Mouse (Mus musculus) ovary, postnatal 14 days (tissue): ENCODE data around the gene Gm6040.

Source experiments
- DNase-seq: peaks from one replicate; pipeline ENCODE4 v3.0.0; 2022; ENCODE audit warnings: low spot score

Gene Gm6040

DNA sequence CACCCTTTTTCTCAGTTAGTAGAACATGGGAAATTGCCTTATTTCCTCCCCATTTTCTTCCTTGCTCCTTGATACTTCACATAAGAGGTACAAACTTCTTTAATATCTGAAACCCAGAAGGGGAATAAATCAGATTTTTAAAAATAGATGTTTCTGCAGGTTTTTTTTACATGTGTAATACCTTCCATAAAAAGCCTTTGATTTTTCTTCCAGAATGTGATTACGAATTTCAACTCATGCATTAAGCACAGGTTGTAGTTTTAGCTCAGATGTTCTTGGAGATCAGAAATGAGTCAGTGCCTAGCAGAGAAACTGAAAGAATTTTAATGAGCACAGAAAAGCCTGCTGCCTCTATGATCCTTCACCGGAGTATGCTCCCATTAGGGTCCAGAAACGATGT is at the start of gene Gm6040:
TSS of gene Gm6040 (minus strand) at position 101 of the 400 bp plus-strand sequence.
- DNase-seq, result no peak

DNA sequence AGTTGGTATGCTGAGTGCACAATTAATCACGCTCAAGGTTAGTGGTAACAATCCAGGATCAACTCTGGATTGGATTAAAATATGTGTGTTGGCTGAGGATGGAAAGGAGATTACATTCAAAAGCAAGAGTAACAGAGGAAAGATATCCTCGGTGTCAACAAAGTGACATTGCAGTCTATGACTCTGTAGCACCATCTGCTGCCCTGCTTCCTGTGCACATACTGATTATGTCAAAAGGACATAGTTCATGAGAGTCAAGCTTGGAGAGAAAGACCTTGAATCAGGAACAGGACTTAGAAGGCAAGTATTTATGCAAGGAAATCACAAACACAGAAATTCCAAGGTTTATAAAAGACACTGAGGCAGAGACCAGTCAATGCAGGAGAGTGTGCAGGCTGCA is 42.7 kb upstream of the Gm6040 start:
- no peak for DNase-seq

DNA sequence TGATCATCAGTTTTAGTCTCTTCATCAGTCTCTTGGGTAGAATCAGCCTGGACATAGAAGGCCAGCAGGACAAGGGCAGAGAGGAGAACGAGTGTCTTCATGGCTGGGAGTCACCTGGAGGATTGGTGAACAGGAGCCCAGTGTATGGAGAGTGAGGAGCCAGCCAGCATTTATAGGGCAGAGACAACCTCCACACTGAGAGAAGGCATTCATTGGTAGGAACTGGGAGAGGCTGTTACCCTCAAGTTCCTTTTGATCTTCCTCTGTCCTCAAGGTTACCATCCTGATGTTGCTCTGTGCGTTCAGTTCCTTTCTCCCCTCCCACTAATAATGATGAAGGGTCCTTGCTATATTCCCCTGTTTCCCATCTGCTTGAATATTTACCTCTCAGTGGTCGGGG is 22.7 kb upstream of the Gm6040 start, which contains the start of gene AY761185:
TSS of gene AY761185 (minus strand) at position 101 of the 400 bp plus-strand sequence.
- DNase-seq, result no peak

DNA sequence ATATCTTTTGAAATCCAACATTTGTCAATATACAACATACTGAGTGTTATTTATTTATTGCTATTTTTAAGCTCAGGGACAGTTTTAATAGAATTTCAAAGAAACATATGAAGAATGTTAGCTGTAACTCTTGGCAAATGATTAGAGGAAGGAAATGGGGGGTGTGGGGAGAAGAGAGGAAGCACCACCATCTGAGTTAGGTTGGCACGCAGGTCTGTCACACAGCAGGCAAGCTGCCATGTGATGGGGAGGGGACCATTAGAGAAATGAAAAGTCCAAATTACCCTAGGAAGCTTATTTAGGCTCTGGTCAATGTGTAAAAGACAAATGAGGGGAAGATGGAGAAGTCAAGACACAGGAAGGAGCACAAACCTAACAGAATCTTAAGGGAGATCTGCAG is 9.6 kb downstream of the Gm6040 start:
- DNase-seq, result no peak

DNA sequence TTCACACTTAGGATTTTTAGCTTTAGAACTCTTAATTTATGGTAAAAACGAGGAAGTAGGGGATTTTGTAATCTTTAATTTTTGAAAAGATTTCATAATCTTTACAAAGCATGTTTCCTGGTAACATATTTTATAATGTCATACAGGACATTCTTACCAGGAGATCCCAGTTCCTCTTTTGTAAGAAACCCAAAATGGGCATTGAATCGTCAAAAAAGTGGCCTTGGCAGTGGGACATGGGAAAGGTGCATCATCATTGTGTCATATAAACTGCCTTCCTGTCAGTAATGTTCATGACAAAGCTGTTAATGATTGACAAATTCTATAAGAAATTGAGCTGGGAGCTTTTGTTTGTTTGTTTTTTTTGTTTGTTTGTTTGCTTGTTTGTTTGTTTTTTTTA is 13.6 kb downstream of the Gm6040 start:
- DNase-seq, result no peak

DNA sequence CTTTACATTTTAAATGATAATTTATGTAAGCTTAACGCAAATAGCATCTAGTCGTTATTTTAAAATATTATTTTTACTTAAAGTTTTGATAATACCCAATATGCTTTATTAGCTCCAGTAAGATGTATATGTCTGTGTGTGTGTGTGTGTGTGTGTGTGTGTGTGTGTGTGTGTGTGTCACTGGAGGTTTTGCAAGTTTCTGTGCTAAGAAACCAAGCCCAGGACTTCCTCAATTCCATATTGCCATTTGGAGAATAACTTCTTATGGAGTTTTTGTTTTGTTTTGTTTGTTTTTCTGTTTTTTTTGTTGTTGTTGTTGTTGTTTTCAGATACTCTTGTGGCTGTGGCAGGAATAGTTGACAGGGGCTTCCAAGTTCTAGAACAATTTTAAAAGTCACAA is 14.8 kb downstream of the Gm6040 start:
- DNase-seq, result no peak

DNA sequence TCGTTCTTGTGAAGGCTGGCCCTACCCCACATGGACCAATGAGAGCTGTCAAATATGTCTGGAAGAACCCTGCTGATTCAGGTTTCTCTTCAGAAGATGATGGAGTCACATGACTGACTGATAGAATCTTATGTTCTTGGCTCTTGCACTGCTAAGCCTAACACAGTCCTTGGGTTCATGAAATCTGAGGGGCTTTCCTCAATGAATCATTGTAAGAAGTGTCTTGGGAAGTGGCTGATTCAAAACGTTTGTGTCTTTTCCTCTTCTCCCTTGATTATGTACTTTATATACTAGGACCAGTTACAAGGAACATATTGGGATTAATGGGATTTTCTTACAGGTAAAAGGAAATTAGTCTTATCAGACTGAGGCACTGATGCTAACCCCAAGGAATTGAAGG is 19.3 kb downstream of the Gm6040 start, which contains the start of gene Gm15056:
TSS of gene Gm15056 (minus strand) at position 101 of the 400 bp plus-strand sequence.
- no peak for DNase-seq

DNA sequence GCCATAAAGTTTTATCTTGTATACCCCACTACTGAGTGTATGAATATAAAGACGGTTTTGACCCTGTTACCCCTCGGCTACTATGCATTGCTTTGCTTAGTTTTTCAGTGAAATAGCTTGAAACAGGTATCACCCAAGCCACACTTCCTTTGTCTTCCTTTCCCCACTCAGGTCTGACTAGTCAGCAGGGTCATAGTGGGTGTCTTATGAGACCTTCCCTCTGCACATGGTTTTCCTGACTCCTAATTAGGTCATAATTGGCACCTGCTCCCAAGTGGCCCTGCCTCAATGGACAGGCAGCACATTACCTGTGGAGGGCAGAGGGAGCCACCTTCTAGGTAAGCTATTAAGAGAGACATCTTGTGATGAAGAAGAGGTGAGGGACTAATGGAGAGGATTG is 29.5 kb downstream of the Gm6040 start, which contains the start of gene Defb33:
TSS of gene Defb33 (plus strand) at position 301 of the 400 bp plus-strand sequence.
- DNase-seq, result no peak

DNA sequence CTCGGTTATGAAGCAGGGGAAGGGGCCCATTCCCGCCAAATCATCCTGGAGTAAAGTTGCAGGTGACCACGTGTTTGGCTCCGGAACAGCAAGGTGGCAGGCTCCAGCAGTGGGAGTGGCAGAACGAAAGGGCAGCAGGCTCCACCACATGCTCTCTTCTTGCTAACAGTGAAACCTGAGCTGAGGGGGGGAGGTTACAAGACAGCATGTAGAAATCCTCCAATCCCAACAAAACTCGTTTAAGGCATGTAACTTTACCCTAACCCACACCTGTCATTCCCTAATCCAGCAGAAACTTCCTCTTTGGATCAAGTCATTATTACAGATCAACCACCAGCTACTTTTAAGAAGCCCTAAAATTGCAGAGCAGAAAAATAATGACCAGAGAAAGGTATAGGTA is 47.3 kb downstream of the Gm6040 start:
- no peak for DNase-seq
